Mouse (Mus musculus) MN1 (cell line): ENCODE measurements around the gene Vps13a.
A peak's percentile ranks its signal among the peaks of the same experiment; 100 is the strongest.
"Not testable (repeated sequence)": the region's sequence is repeated elsewhere in the genome, so short reads cannot be mapped to it uniquely, and the experiment has no call there.

Experiments
- DNase-seq: peaks from one replicate; pipeline ENCODE4 v3.0.0-alpha.2; 2016; ENCODE audit warnings: low spot score

Vps13a gene

GRCm38 (mm10) chr19:16757439-16757838, 23.3 kb downstream of the Vps13a start:
- not testable (repeated sequence) for DNase-seq

DNA sequence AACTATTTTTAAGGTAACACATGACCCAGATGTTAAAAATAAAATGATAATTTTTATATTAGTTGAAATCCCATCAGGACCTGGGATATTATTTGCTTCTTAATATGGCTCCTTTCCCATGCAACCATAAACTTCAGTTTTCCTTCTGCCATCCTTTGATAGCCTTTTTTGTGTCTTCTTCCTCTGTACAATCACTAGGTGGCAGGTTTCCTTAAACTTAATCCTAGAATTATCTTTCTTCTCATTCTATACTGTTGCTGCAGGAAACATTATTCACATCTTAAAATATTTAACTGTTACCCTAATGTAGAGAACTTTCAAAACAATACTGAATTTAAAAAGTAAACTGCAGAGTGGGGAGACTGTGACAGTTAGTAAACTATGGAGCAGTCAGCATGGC, 24.9 kb downstream of the Vps13a start:
- no peak for DNase-seq

GRCm38 (mm10) chr19:16755226-16755625, 25.5 kb downstream of the Vps13a start:
- DNase-seq, result no peak

GRCm38 (mm10) chr19:16753151-16753550, 27.6 kb downstream of the Vps13a start:
- no peak for DNase-seq

DNA sequence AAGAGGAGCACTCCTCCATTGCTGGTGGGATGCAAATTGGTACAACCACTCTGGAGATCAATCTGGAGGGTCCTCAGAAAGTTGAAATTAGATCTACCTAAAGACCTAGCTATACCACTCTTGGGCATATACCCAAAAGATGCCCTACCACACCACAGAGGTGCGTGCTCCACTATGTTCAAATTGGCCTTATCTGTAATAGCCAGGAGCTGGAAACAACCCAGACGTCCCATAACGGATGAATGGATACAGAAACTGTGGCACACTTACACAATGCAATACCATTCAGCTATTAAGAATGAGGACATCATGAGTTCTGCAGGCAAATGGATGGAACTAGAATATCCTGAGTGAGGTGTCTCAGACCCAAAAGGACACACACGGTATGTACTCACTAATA, 43.9 kb downstream of the Vps13a start:
- no peak for DNase-seq

DNA sequence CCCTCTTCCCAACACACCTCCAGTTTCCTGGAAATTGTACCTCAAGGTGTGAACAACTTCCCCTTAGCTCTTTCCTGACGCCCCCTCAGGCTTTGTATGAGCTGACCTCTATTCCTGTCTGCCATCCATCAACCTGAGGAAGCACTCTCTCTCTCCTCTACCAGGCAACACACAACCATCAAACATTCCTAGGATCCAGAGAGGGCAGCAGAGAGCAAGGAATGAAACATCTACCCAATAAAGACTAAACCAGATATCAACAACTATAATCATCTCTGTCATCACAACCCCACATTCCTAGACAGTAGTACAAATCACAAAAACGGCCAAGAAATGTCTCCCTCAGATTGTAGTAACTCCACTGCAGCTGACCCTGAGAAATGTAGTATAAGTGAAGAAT, 52.0 kb downstream of the Vps13a start:
- DNase-seq, result no peak

DNA sequence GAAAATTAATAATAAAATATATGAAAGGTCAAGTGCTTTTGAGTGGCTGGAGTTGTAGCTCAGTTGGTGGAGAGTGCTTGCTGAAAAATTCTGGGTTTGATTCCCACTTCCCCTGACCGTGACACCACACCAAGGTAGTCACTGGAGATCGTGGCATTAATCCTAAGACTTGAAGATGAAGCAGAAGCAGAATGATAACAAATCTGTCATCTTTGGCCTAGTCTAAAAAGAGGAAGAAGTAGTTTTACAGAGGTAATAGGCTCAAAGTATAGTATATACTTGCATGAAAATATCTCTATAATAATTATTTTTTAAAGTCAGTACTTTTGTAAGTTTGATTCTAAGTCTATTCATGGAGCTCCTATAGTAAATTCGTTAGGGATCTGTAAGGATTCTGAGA, 65.5 kb downstream of the Vps13a start:
- no peak for DNase-seq

DNA sequence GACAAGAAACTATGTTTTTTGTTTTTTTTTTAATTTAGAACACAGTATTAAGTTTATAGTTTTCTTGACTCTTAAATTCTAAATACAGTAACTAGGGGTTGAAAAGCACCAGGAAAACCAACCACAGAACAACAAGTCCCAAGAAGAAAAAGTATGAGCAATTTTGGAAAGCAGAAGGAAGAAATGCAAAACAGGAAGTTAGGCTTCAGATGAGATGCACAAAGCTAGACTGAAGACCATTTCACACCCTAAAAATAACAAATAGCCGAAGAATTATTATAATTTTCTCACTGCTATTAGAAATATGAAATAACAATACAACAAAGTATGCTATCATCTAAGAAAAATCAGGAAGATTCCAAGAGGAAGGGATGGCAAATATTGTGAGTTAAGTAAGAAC, 78.9 kb downstream of the Vps13a start:
- DNase-seq, result no peak

GRCm38 (mm10) chr19:16684922-16685321, 95.8 kb downstream of the Vps13a start:
- DNase-seq, result no peak

GRCm38 (mm10) chr19:16684210-16684609, 96.5 kb downstream of the Vps13a start:
- DNase-seq, result no peak

DNA sequence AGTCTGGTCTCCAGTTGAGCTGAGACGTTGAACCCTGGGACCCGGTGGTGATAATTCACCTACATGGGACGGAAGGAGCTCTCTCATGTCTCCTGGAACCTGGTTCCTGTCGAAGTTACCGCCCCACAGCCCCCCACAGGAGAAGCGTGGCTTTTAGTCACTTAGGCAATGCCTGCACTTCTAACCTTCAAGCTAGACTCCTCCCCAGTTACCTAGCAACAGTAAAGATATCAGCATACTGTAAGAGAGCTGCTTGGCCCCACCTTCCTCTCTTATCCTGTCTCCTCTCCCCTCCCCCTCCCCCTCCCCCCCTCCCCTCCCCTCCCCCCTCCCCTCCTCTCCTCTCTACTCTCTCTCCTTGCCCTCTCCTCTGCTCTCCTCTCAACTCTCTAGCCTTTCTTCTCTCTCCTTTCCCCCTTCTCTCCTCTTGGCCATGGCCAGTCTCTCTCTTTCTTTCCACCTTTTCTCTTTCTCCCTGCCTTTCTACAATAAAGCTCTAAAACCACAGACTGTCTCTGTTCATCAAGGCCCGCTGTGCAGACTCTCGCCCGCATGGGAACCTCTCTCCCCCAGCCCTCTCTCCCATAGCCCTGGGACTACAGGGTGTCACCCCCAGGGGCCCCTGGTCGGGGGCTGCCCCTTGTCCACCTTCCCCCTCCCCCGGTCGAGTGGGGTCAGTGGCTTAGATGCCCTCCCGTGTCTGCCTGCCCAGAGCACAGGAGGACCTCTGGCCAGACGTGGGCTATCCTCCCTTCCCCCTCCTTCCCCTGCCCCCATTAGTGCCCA, 154.9 kb downstream of the Vps13a start:
- DNase-seq, result no peak

GRCm38 (mm10) chr19:16624994-16625393, 155.7 kb downstream of the Vps13a start:
- DNase-seq, result no peak

DNA sequence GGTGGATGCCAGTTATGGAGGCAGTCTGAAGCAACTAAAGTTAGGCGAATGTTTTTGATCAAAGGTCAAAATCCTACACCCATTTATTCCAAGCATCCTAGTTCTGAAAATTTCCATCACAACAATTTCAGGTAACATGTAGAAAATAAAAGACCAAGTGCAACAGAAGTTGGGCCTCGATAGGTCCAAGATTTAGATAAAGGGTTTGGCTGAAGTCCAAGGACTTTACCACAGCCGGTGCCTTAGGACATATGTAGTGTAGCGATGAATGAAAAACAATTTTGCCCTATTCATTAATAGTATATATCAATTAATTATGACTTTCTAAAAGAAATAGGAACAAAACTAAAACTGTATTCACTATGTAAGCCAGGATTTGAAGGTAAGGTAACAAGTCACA, 157.6 kb downstream of the Vps13a start:
- DNase-seq, result no peak

- no peak for DNase-seq
These were observed 173.1 kb downstream of the Vps13a start for GRCm38 (mm10) chr19:16607634-16608033.

- DNase-seq, result no peak
These were observed 178.7 kb downstream of the Vps13a start for GRCm38 (mm10) chr19:16602026-16602425.

- DNase-seq, result peak; percentile 83
These were observed 181.3 kb downstream of the Vps13a start for GRCm38 (mm10) chr19:16599298-16599970.

GRCm38 (mm10) chr19:16598653-16599297, 182.0 kb downstream of the Vps13a start:
- peak; percentile 26 for DNase-seq

- DNase-seq, result no peak
These were observed 183.5 kb downstream of the Vps13a start for GRCm38 (mm10) chr19:16597216-16597615.

- DNase-seq, result no peak
These were observed 186.8 kb downstream of the Vps13a start for GRCm38 (mm10) chr19:16593975-16594317.

DNA sequence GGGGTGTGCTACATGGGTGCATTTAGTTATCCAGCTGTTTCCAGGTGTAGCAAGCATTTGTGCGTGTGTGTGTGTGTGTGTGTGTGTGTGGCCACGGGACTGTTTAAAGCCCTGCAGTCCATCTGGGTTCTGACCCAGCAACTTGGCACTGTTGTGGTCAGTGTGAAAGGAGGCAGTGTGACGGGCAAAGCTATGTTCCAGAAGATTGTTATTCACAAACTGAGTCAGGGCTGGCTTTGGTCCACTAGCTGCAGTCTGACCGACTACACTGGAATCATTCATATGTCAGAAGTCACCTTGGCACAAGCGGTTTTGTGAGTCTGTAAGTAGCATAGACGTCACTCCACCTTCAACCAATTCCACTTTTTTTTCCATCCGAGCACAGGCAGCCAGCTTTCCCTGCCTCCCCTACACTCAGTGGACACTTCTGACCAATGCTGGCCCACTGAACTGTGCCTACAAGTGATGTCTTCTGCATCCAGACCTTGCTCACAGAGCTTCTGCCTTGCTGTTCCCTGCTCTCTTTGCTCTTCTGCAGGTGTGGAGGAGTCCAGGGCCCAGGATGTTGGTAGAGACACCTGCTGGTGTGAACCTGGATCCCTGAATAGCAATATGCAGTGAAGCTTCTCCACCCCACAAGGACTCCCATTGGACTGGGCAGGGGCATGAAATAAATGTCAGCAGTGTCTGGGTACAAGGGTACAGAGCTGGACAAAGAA, 187.3 kb downstream of the Vps13a start:
- no peak for DNase-seq

GRCm38 (mm10) chr19:16585379-16585778, 195.4 kb downstream of the Vps13a start:
- DNase-seq, result peak; percentile 21

GRCm38 (mm10) chr19:16584546-16584945, 196.2 kb downstream of the Vps13a start:
- DNase-seq, result no peak

DNA sequence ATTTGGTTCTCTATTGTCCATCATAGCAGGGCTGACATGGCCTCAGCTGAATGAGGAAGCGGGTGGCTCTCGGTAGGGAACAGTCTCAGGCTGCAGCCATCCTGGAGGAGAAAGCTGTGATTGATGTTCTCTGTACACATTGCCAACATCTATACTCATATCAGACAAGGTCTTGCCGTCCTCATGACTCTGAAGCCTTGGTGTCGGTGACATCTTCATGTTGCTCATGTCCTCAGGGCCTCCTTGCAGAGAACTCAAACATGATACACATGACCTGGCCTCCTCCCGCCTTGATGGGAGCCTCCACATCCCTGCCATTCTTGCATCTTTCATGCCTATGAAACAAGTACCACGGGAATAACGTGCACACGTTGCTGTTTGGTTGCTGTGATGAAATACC, 200.2 kb downstream of the Vps13a start:
- DNase-seq, result no peak
